ENCODE assay signal across 22 mouse cellular contexts in the genomic region with DNA sequence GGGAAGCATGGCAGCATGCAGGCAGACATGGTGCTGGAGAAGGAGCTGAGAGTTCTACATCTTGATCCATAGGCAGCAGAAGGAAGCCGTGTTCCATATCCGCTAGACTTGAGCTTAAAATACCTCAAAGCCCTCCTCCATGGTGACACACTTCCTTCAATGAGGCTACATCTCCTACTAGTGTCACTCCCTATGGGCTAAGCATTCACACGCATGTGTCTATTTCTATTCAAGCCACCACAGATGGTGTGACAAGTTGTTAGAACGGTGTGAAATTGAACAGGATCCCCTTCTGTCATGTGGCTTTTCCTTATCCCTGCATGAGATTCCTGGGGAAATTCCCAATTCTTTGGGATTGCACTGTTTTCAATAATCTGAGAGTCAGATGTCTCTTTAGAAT.
DNase-seq lines count a peak whose midpoint lies in the region; ATAC-seq and TF ChIP-seq lines count a peak whose summit lies in the region.
"Had no signal": no experiment of that assay in that cellular context is flagged by ENCODE, and none has a peak within 500 bp of the region (broad histone marks: within the 10 kb centered on the region; RNA-seq: fewer than 3 reads in every experiment).

No protein-coding gene starts in this region.

- WGBS in thymus, adult 2 months, result 94% methylated on average over 4 of the region's 4 CpGs

- intact Hi-C loops in left cerebral cortex, postnatal 25 days (cut with DNase I), result no loop called here
- intact Hi-C loops in left cerebral cortex, postnatal 36 days (cut with DNase I), result no loop called here

- no peaks in the 10 kb centered on the region for H3K27me3 ChIP-seq in thymus, adult 2 months (ENCODE audit: control insufficient read depth, insufficient read depth, low read length)
- H3K27me3 ChIP-seq: embryonic facial prominence, embryonic 12.5 days; hindbrain, embryonic 12.5 days had no signal

- no peaks in the 10 kb centered on the region for H3K4me1 ChIP-seq in thymus, adult 2 months (replicated peaks; ENCODE audit: control insufficient read depth, insufficient read depth, low read length)

- no peak overlapping the region for H3K27ac ChIP-seq in thymus, adult 2 months (ENCODE audit: control insufficient read depth, insufficient read depth, low read length)
- H3K27ac ChIP-seq: embryonic facial prominence, embryonic 12.5 days; forebrain, embryonic 15.5 days; gastrocnemius, adult 2 months; heart, embryonic 13.5 days; hindbrain, embryonic 12.5 days had no signal

- no peak for DNase-seq in frontal cortex, postnatal 25 days (ENCODE audit: low spot score in 2 of 2)
- DNase-seq in left cerebral cortex, postnatal 25 days (ENCODE audit: low spot score in 2 of 2), result peak; percentile 5 to 77
- DNase-seq in left cerebral cortex, postnatal 36 days (ENCODE audit: low spot score in 2 of 2), result no peak
- DNase-seq in brain, adult 2 months (ENCODE audit: low read depth, low spot score), result peak; percentile 74
- DNase-seq in brain, embryonic 14.5 days (ENCODE audit: low read depth), result peak; percentile 65
- no peak for DNase-seq in thymus, adult 2 months
- DNase-seq in thymus, postnatal 14 days, result no peak
- DNase-seq: adrenal gland, adult 2 months; adrenal gland, postnatal 25 days; cerebellum, adult 11-12 months; cerebellum, adult 9-10 months; cerebellum, postnatal 25 days; gastrocnemius, adult 2 months; gastrocnemius, postnatal 25 days; heart, postnatal 4 days had no signal

- H3K36me3 ChIP-seq in thymus, adult 2 months (ENCODE audit: control insufficient read depth, insufficient read depth, low read length), result no peaks in the 10 kb centered on the region
- H3K36me3 ChIP-seq: embryonic facial prominence, embryonic 12.5 days; forebrain, embryonic 15.5 days; heart, embryonic 13.5 days; hindbrain, embryonic 12.5 days had no signal

- peak; percentile 98 for ATAC-seq in frontal cortex, adult (ENCODE audit: low TSS enrichment)
- ATAC-seq: forebrain, embryonic 15.5 days; hindbrain, embryonic 16.5 days; inflammation-experienced regulatory T-cells, adult 6 months had no signal

- H3K4me3 ChIP-seq in thymus, adult 2 months (ENCODE audit: control insufficient read depth, insufficient read depth, low read length), result no peak overlapping the region
- H3K4me3 ChIP-seq: embryonic facial prominence, embryonic 12.5 days; forebrain, embryonic 15.5 days; gastrocnemius, adult 2 months; heart, embryonic 13.5 days; hindbrain, embryonic 12.5 days had no signal

- no peak for TF ChIP-seq CTCF in brain, embryonic 14.5 days (IDR thresholded peaks at IDR 0.05; ENCODE audit: borderline replicate concordance, extremely low read depth, insufficient read depth, insufficient read length)
- no peak for TF ChIP-seq CTCF in thymus, adult 2 months (IDR thresholded peaks at IDR 0.05; ENCODE audit: borderline replicate concordance, control insufficient read depth, extremely low read depth, insufficient read depth, low read length, poor library complexity)

- TF ChIP-seq POLR2A in brain, embryonic 14.5 days (IDR thresholded peaks at IDR 0.05; ENCODE audit: borderline replicate concordance, extremely low read depth, insufficient read depth, insufficient read length, poor library complexity, severe bottlenecking), result no peak
- no peak for TF ChIP-seq POLR2A in thymus, adult 2 months (IDR thresholded peaks at IDR 0.05; ENCODE audit: control insufficient read depth, extremely low read depth, insufficient read depth, low read length, poor library complexity)

Comparison
In these comparisons a context has a peak if more than half of its experiments do, and no peak if none do; other contexts are left out.
1. DNase-seq: peak in left cerebral cortex, postnatal 25 days (2 of 2), brain, adult 2 months (single experiment) and brain, embryonic 14.5 days (single experiment); none in frontal cortex, postnatal 25 days (0 of 2), left cerebral cortex, postnatal 36 days (0 of 2), thymus, adult 2 months (single experiment) and thymus, postnatal 14 days (single experiment).